Mouse (Mus musculus): ENCODE results near the gene Ciapin1. TPM values are rescaled to one million over a fixed set of nuclear protein-coding genes. Genes with fewer than 3 reads are reported as not detected.
A peak's percentile ranks its signal among the peaks of the same experiment; 100 is the strongest.

Gene Ciapin1
- polyA plus RNA-seq, 1 experiment from 2014 or later: 39.4 TPM

DNA sequence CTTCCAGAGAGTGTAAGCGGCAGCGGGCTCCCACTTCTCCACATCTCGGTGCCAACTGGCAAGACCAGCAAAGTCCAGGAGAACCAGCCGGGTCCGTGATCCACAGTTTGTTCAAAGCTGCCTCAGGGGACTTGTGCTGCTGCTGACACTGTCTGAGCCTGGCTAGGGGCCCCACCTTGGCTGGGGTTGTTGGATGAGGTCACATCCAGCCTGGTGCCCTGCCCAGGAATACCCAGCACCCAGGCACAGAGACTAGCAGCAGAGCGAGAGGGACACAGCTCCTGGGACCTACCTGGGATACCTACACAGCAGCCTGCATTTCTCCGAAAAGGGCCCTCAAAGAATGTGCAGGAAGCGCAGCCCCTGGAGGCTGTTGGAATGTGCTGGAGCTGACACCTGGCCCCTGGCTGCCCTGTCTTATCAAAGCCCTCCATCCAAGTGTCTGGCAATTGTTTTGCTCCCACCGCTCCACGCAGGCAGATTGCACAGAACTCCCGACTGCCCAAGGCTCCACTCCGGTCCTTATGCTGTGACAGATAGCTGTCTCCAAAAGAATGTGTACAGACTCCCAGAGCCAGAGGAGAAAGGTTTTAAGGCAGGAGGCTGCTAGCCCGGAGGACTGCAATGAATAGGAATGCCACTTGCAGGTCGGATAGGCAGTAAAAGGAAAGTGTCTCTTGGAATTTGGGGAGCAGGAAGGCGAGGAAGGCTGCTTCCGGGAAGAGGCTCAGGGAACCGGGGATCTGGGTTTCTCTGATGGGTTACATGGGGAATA lies 37.1 kb upstream of the Ciapin1 start:
- Histone ChIP-seq H3K36me3 (replicated peaks; ENCODE audit: insufficient read depth, low read length) (no peaks in the 10 kb centered on the region), H3K9ac (replicated peaks) (peak overlapping the region; percentile 85), H3K4me3 (ENCODE audit: low read depth, low read length) (peak overlapping the region; percentile 78), H3K27ac (ENCODE audit: low read depth) (peak overlapping the region; percentile 90), H3K4me2 (ENCODE audit: low read depth, low read length) (peak overlapping the region; percentile 99), H3K27me3 (ENCODE audit: insufficient read depth, low read length) (peaks cover 22% of the 10 kb centered on the region), H3K4me1 (ENCODE audit: insufficient read depth) (peaks cover 30% of the 10 kb centered on the region), H3K9me3 (ENCODE audit: low read length) (no peaks in the 10 kb centered on the region)
- peak; percentile 23; the same call in 1 of the 2 replicates for ATAC-seq
- WGBS (ENCODE audit: insufficient replicate concordance): 20% methylated on average over 17 of the region's 17 CpGs
- TF ChIP-seq CTCF (IDR thresholded peaks at IDR 0.05; ENCODE audit: low read depth): 0 out of 2 replicates have a peak, but pooled peaks have one; percentile 1
- no peak for TF ChIP-seq EP300 (IDR thresholded peaks at IDR 0.05; ENCODE audit: low read depth)
- peak; percentile 37 for DNase-seq

GRCm38 (mm10) chr8:94874358-94874757 lies 36.2 kb upstream of the Ciapin1 start:
- 11% methylated on average over 6 of the region's 6 CpGs for WGBS (ENCODE audit: insufficient replicate concordance)
- Histone ChIP-seq H3K4me2 (ENCODE audit: low read depth, low read length) (peak overlapping the region; percentile 99), H3K9me3 (ENCODE audit: low read length) (no peaks in the 10 kb centered on the region), H3K4me3 (ENCODE audit: low read depth, low read length) (peak overlapping the region; percentile 78), H3K9ac (replicated peaks) (peak overlapping the region; percentile 85; the same call in 1 of the 2 replicates), H3K27ac (ENCODE audit: low read depth) (no peak overlapping the region), H3K27me3 (ENCODE audit: insufficient read depth, low read length) (peaks cover 26% of the 10 kb centered on the region), H3K36me3 (replicated peaks; ENCODE audit: insufficient read depth, low read length) (no peaks in the 10 kb centered on the region), H3K4me1 (ENCODE audit: insufficient read depth) (peaks cover 30% of the 10 kb centered on the region)
- peak; percentile 98 for TF ChIP-seq CTCF (IDR thresholded peaks at IDR 0.05; ENCODE audit: low read depth)
- TF ChIP-seq EP300 (IDR thresholded peaks at IDR 0.05; ENCODE audit: low read depth): no peak
- ATAC-seq (peak; percentile 39), DNase-seq (peak; percentile 84)

DNA sequence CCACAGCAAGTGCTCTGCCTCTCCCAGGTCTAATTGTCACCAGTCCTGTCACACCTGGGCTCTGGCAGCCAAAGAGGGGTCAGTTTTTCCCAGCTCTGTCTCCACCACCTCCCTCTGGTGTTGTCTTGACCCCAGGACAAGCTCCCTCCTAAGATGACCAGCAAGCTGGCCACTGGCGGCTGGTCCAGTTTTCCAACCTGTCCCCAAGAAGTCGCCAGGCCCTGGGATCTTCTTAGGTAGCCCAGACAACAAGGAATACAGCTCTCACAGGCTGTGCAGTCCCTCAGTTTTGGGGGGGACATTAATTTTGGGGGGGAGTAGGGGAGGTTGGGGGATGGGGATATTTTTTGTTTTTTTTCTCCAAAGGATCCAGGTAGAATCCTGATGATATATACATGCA lies 34.4 kb upstream of the Ciapin1 start:
- Histone ChIP-seq H3K9me3 (ENCODE audit: low read length) (no peaks in the 10 kb centered on the region), H3K4me2 (ENCODE audit: low read depth, low read length) (no peak overlapping the region), H3K9ac (replicated peaks) (no peak overlapping the region), H3K4me1 (ENCODE audit: insufficient read depth) (peaks cover 30% of the 10 kb centered on the region), H3K4me3 (ENCODE audit: low read depth, low read length) (no peak overlapping the region), H3K27ac (ENCODE audit: low read depth) (no peak overlapping the region), H3K36me3 (replicated peaks; ENCODE audit: insufficient read depth, low read length) (no peaks in the 10 kb centered on the region), H3K27me3 (ENCODE audit: insufficient read depth, low read length) (peaks cover 26% of the 10 kb centered on the region)
- WGBS (ENCODE audit: insufficient replicate concordance): 81% methylated on average over 2 of the region's 2 CpGs
- TF ChIP-seq EP300 (IDR thresholded peaks at IDR 0.05; ENCODE audit: low read depth) (no peak), CTCF (IDR thresholded peaks at IDR 0.05; ENCODE audit: low read depth) (no peak)
- ATAC-seq: no peak
- DNase-seq: no peak

DNA sequence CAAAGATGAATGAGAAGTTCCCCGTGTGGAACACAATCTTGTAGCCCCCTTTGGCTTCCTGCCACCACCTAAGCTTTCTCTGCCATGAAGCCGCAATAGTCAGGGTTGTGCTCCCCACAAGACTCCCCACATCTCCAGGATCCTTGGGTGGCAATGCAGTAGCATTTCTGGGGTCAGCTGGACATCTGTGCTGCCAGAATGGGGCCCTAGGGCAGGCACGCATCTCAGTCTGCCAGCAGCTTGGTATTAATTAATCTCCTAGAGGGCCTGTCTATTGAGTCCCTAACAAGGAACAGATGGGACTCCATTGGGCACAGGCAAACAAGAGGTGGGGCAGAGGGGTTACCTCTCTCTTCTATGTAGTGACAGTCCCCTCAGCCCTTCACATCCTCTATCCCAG lies 34.0 kb upstream of the Ciapin1 start:
- H3K4me3 ChIP-seq (ENCODE audit: low read depth, low read length): no peak overlapping the region
- 62% methylated on average over 3 of the region's 3 CpGs for WGBS (ENCODE audit: insufficient replicate concordance)
- H3K9me3 ChIP-seq (ENCODE audit: low read length): no peaks in the 10 kb centered on the region
- no peaks in the 10 kb centered on the region for H3K36me3 ChIP-seq (replicated peaks; ENCODE audit: insufficient read depth, low read length)
- no peak overlapping the region for H3K4me2 ChIP-seq (ENCODE audit: low read depth, low read length)
- TF ChIP-seq EP300 (IDR thresholded peaks at IDR 0.05; ENCODE audit: low read depth) (no peak), CTCF (IDR thresholded peaks at IDR 0.05; ENCODE audit: low read depth) (no peak)
- no peak overlapping the region for H3K9ac ChIP-seq (replicated peaks)
- H3K27me3 ChIP-seq (ENCODE audit: insufficient read depth, low read length): peaks cover 26% of the 10 kb centered on the region
- peaks cover 30% of the 10 kb centered on the region for H3K4me1 ChIP-seq (ENCODE audit: insufficient read depth)
- H3K27ac ChIP-seq (ENCODE audit: low read depth): no peak overlapping the region
- no peak for DNase-seq
- no peak for ATAC-seq

DNA sequence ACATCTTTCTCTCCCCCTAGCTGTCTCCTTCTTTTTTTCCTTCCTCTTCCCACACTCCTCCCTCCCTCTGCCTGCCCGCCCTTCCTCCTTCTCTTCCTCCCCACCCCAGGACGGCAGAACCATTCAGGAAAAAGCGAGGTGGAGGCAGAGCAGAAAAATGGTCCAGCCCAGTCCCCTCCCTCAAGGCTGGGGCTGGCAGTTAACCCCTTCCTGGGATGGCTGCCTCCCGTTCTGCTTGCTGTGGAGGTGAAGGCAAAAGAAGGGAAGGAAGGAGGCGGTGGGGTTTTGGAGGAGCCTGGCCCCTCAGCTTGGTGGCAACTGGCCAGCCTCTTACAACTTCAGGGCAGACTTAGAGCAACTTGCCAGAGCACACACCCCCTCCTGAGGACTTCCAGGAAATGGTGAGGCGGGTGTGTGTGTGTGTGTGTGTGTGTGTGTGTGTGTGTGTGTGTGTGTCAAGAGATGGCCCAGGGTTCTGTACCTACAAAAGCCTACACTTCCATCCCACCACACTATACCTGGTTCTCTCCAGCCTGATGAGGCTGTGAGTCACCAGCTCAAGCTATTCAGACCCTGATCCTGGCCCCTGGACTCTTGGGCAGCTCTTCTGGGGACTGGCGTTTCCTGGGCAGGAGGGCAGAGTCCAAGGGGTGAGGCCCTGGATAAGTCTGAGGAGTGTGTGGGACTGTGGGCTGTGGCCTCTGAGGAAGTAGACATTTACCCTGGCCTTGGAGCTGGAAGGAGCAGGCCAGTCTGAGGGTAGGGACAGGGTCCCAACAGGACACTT lies 33.1 kb upstream of the Ciapin1 start:
- Histone ChIP-seq H3K27me3 (ENCODE audit: insufficient read depth, low read length) (peaks cover 26% of the 10 kb centered on the region), H3K4me2 (ENCODE audit: low read depth, low read length) (peak overlapping the region; percentile 62), H3K4me3 (ENCODE audit: low read depth, low read length) (peak overlapping the region; percentile 24), H3K27ac (ENCODE audit: low read depth) (no peak overlapping the region), H3K9me3 (ENCODE audit: low read length) (no peaks in the 10 kb centered on the region), H3K4me1 (ENCODE audit: insufficient read depth) (peaks cover 24% of the 10 kb centered on the region), H3K9ac (replicated peaks) (peak overlapping the region; percentile 11; the same call in 1 of the 2 replicates), H3K36me3 (replicated peaks; ENCODE audit: insufficient read depth, low read length) (0 out of 2 replicates have a peak, but pooled peaks cover 3% of the 10 kb centered on the region)
- DNase-seq (peak; percentile 40), ATAC-seq (no peak)
- 8% methylated on average over 7 of the region's 7 CpGs for WGBS (ENCODE audit: insufficient replicate concordance)
- TF ChIP-seq CTCF (IDR thresholded peaks at IDR 0.05; ENCODE audit: low read depth) (no peak), EP300 (IDR thresholded peaks at IDR 0.05; ENCODE audit: low read depth) (no peak)
